In genomic region chr11:4800654-4801053, GRCm38 (mm10) we compare ENCODE assay signal across 15 mouse cellular contexts.
"Had no signal": no experiment of that assay in that cellular context is flagged by ENCODE, and none has a peak within 500 bp of the region (broad histone marks: within the 10 kb centered on the region; RNA-seq: fewer than 3 reads in every experiment).

No protein-coding gene starts in this region.

- H3K4me3 ChIP-seq: limb, embryonic 10.5 days; liver, embryonic 15.5 days; midbrain, embryonic 10.5 days; myocyte; neural tube, embryonic 15.5 days had no signal

- H3K4me2 ChIP-seq: liver, embryonic 11.5 days; liver, embryonic 15.5 days; neural tube, embryonic 15.5 days had no signal

- ATAC-seq: lung, postnatal 0 days had no signal

- H3K27me3 ChIP-seq: liver, embryonic 15.5 days; neural tube, embryonic 15.5 days had no signal

- H3K9me3 ChIP-seq: limb, embryonic 10.5 days; liver, embryonic 15.5 days; midbrain, embryonic 10.5 days; neural tube, embryonic 15.5 days had no signal

- H3K4me1 ChIP-seq: midbrain, embryonic 10.5 days had no signal

- H3K9ac ChIP-seq: liver, embryonic 15.5 days; neural tube, embryonic 15.5 days had no signal

- H3K27ac ChIP-seq: limb, embryonic 10.5 days; liver, embryonic 15.5 days; midbrain, embryonic 10.5 days; neural tube, embryonic 15.5 days; stomach, postnatal 0 days had no signal

- DNase-seq: kidney, adult 11 months; lung, adult 2 months; lung, postnatal 4 days; midbrain, embryonic 14.5 days; right cerebral cortex, adult 18-20 months; right cerebral cortex, postnatal 25 days; thymus, postnatal 4 days had no signal
